Mouse (Mus musculus): ENCODE measurements at regions not wholly inside any gene's neighbourhood (a gene's known extent, or its start where the extent isn't known, plus 50 kb on each side); places are given as distances from the start of the nearest gene placed in this dataset.

DNA sequence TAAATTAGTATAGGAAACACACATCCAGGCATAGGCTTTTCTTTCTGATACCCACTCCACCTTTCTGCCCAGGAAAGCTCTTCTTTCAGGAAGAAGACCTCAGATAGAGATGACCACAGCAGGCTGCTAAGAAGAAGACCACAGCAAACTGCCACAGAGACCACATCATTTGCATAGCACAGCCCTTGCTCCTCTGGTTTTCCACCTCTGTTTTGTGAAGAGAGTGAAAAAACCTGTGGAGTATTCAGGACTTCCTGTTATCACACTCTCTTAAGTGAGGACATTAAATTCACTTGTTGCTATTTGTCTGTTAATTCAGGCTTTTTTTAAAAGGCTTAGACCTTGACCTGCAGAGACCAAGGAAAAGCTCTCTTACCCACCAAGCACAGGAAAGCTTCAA is 294.7 kb upstream of the Rnaseh2b start:
- no peak for DNase-seq (ENCODE audit: low spot score)
- TF ChIP-seq CTCF (IDR thresholded peaks at IDR 0.05; ENCODE audit: low read depth) (no peak), EP300 (optimal IDR thresholded peaks at IDR 0.05) (no peak)
- ATAC-seq (ENCODE audit: low FRiP score, low TSS enrichment) = no peak
- H3K4me1 ChIP-seq (replicated peaks; ENCODE audit: control insufficient read depth, insufficient read depth) = no peaks in the 10 kb centered on the region
- no peak overlapping the region for H3K9ac ChIP-seq (ENCODE audit: low read length)
- H3K27ac ChIP-seq (replicated peaks) = no peak overlapping the region
- H3K4me2 ChIP-seq (replicated peaks; ENCODE audit: low read depth) = no peak overlapping the region
- no peaks in the 10 kb centered on the region for H3K27me3 ChIP-seq (ENCODE audit: control insufficient read depth, insufficient read depth, low read length)
- no peak overlapping the region for H3K4me3 ChIP-seq (ENCODE audit: low read depth, low read length)
- no peaks in the 10 kb centered on the region for H3K36me3 ChIP-seq (ENCODE audit: control insufficient read depth, insufficient read depth, low read length)
- H3K9me3 ChIP-seq (ENCODE audit: control insufficient read depth, low read length) = no peaks in the 10 kb centered on the region

DNA sequence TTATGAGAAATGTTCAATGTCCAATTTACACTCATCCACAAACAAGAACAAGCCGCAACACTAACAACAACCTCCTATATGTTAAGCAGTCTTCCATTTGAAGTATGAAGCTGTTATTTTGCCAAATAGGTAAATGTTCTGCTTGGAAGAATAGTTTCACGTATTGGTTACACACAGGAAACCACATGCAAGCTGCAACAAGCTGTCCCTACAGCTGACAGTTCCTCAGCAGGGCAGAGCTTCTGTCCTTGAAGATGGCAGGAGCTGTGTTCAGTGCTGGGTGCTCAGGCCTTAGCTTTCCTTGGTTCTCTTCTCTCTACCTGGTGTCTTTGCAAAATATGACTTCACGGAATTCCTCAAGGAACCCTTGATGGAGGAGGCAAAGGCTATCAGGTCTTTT is 294.1 kb upstream of the Rnaseh2b start:
- ATAC-seq (ENCODE audit: low FRiP score, low TSS enrichment) (no peak), DNase-seq (ENCODE audit: low spot score) (no peak)
- Histone ChIP-seq H3K4me1 (replicated peaks; ENCODE audit: control insufficient read depth, insufficient read depth) (no peaks in the 10 kb centered on the region), H3K9me3 (ENCODE audit: control insufficient read depth, low read length) (no peaks in the 10 kb centered on the region), H3K27me3 (ENCODE audit: control insufficient read depth, insufficient read depth, low read length) (no peaks in the 10 kb centered on the region), H3K4me3 (ENCODE audit: low read depth, low read length) (no peak overlapping the region), H3K9ac (ENCODE audit: low read length) (no peak overlapping the region), H3K27ac (replicated peaks) (no peak overlapping the region), H3K4me2 (replicated peaks; ENCODE audit: low read depth) (no peak overlapping the region), H3K36me3 (ENCODE audit: control insufficient read depth, insufficient read depth, low read length) (no peaks in the 10 kb centered on the region)
- no peak for TF ChIP-seq EP300 (optimal IDR thresholded peaks at IDR 0.05)
- no peak for TF ChIP-seq CTCF (IDR thresholded peaks at IDR 0.05; ENCODE audit: low read depth)
- WGBS = 73% methylated on average over 3 of the region's 3 CpGs

- Histone ChIP-seq H3K4me2 (replicated peaks; ENCODE audit: low read depth) (no peak overlapping the region), H3K9ac (ENCODE audit: low read length) (no peak overlapping the region), H3K4me3 (ENCODE audit: low read depth, low read length) (no peak overlapping the region), H3K4me1 (replicated peaks; ENCODE audit: control insufficient read depth, insufficient read depth) (no peaks in the 10 kb centered on the region), H3K9me3 (ENCODE audit: control insufficient read depth, low read length) (no peaks in the 10 kb centered on the region), H3K27me3 (ENCODE audit: control insufficient read depth, insufficient read depth, low read length) (no peaks in the 10 kb centered on the region), H3K36me3 (ENCODE audit: control insufficient read depth, insufficient read depth, low read length) (no peaks in the 10 kb centered on the region), H3K27ac (replicated peaks) (no peak overlapping the region)
- ATAC-seq (ENCODE audit: low FRiP score, low TSS enrichment) (no peak; the same call in 1 of the 2 replicates), DNase-seq (ENCODE audit: low spot score) (no peak)
- 54% methylated on average over 7 of the region's 7 CpGs for WGBS
- TF ChIP-seq EP300 (optimal IDR thresholded peaks at IDR 0.05) = no peak
- TF ChIP-seq CTCF (IDR thresholded peaks at IDR 0.05; ENCODE audit: low read depth) = no peak
Measured at GRCm38 (mm10) chr14:62001481-62001949, 290.9 kb upstream of the Rnaseh2b start.

DNA sequence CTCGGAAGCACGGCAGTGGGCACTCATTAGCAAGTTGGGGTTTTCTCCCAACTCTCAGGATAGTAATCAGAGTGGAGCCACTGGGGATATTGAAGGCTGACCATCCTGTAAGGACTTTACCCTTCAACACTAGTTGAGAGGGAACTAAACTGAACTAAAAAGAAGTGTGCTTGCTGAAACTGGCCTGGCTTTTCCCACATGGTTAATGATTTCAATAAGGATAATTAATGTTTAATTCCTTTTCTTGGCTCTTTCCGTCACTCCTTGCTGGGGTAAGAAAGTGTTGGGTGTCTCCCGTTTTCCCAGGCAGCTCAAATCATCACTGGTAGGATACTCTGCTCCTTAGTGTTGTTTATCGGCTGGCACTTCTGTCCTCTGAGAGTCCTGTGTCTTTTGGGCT is 290.3 kb upstream of the Rnaseh2b start:
- Histone ChIP-seq H3K36me3 (ENCODE audit: control insufficient read depth, insufficient read depth, low read length) (no peaks in the 10 kb centered on the region), H3K4me2 (replicated peaks; ENCODE audit: low read depth) (no peak overlapping the region), H3K9ac (ENCODE audit: low read length) (no peak overlapping the region), H3K27me3 (ENCODE audit: control insufficient read depth, insufficient read depth, low read length) (no peaks in the 10 kb centered on the region), H3K4me1 (replicated peaks; ENCODE audit: control insufficient read depth, insufficient read depth) (no peaks in the 10 kb centered on the region), H3K4me3 (ENCODE audit: low read depth, low read length) (no peak overlapping the region), H3K27ac (replicated peaks) (no peak overlapping the region), H3K9me3 (ENCODE audit: control insufficient read depth, low read length) (no peaks in the 10 kb centered on the region)
- no peak for DNase-seq (ENCODE audit: low spot score)
- 72% methylated on average over 5 of the region's 5 CpGs for WGBS
- no peak for ATAC-seq (ENCODE audit: low FRiP score, low TSS enrichment)
- no peak for TF ChIP-seq EP300 (optimal IDR thresholded peaks at IDR 0.05)
- TF ChIP-seq CTCF (IDR thresholded peaks at IDR 0.05; ENCODE audit: low read depth) = no peak

GRCm38 (mm10) chr14:62003013-62003781 is 289.2 kb upstream of the Rnaseh2b start:
- Histone ChIP-seq H3K27me3 (ENCODE audit: control insufficient read depth, insufficient read depth, low read length) (no peaks in the 10 kb centered on the region), H3K4me1 (replicated peaks; ENCODE audit: control insufficient read depth, insufficient read depth) (no peaks in the 10 kb centered on the region), H3K9ac (ENCODE audit: low read length) (no peak overlapping the region), H3K9me3 (ENCODE audit: control insufficient read depth, low read length) (no peaks in the 10 kb centered on the region), H3K4me2 (replicated peaks; ENCODE audit: low read depth) (no peak overlapping the region), H3K36me3 (ENCODE audit: control insufficient read depth, insufficient read depth, low read length) (no peaks in the 10 kb centered on the region), H3K4me3 (ENCODE audit: low read depth, low read length) (no peak overlapping the region), H3K27ac (replicated peaks) (no peak overlapping the region)
- no peak for ATAC-seq (ENCODE audit: low FRiP score, low TSS enrichment)
- WGBS = 65% methylated on average over 16 of the region's 16 CpGs
- peak; percentile 16 for DNase-seq (ENCODE audit: low spot score)
- TF ChIP-seq EP300 (optimal IDR thresholded peaks at IDR 0.05) = no peak
- no peak for TF ChIP-seq CTCF (IDR thresholded peaks at IDR 0.05; ENCODE audit: low read depth)

DNA sequence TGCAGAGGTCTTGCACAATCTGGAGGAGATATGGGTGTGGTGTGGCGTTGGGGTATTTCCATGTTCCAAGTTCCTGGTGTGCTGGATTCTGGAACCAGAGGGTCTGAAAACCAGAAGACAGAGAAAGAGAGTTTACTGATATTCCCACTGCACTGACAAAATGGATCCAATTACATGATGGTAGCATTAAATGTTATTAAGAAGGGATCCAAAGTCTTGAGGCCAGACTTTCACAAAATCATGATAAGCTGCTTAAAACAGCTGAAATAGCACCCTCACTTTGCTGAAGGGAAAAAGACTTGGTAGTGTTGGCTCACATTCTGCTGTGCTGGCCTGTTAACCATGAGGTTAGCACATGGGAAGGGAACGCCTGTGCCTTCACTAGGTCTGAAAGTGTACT is 288.6 kb upstream of the Rnaseh2b start:
- DNase-seq (ENCODE audit: low spot score) = no peak
- Histone ChIP-seq H3K9ac (ENCODE audit: low read length) (no peak overlapping the region), H3K27me3 (ENCODE audit: control insufficient read depth, insufficient read depth, low read length) (no peaks in the 10 kb centered on the region), H3K4me3 (ENCODE audit: low read depth, low read length) (no peak overlapping the region), H3K9me3 (ENCODE audit: control insufficient read depth, low read length) (no peaks in the 10 kb centered on the region), H3K4me1 (replicated peaks; ENCODE audit: control insufficient read depth, insufficient read depth) (no peaks in the 10 kb centered on the region), H3K27ac (replicated peaks) (no peak overlapping the region), H3K36me3 (ENCODE audit: control insufficient read depth, insufficient read depth, low read length) (no peaks in the 10 kb centered on the region), H3K4me2 (replicated peaks; ENCODE audit: low read depth) (no peak overlapping the region)
- TF ChIP-seq CTCF (IDR thresholded peaks at IDR 0.05; ENCODE audit: low read depth) (no peak), EP300 (optimal IDR thresholded peaks at IDR 0.05) (no peak)
- 88% methylated on average over 2 of the region's 2 CpGs for WGBS
- ATAC-seq (ENCODE audit: low FRiP score, low TSS enrichment) = no peak

All from stomach, postnatal 0 days (tissue).